Mouse (Mus musculus) myocyte (in vitro differentiated cells): Measurements from ENCODE around the gene Gcnt3.

ENCODE experiments used
- E2F4 ChIP-seq: IDR thresholded peaks from one replicate; pipeline ENCODE4 v1.6.1; 2011; ENCODE audit warnings: mild to moderate bottlenecking, control low read depth, moderate library complexity; ENCODE audit not compliant: insufficient read depth
- MAX ChIP-seq: IDR thresholded peaks from one replicate; pipeline ENCODE4 v1.6.1; 2011; ENCODE audit warnings: low read depth, mild to moderate bottlenecking, control low read depth
- POLR2A ChIP-seq: IDR thresholded peaks from one replicate; pipeline ENCODE4 v1.6.1; 2011; ENCODE audit warnings: low read depth, mild to moderate bottlenecking, control low read depth, moderate library complexity; ENCODE audit not compliant: insufficient read length
- POLR2AphosphoS2 ChIP-seq: IDR thresholded peaks from one replicate; pipeline ENCODE4 v1.6.1; 2011; ENCODE audit warnings: low read depth, control low read depth; ENCODE audit not compliant: insufficient read length
- SRF ChIP-seq: IDR thresholded peaks from one replicate; pipeline ENCODE4 v1.6.1; 2011; ENCODE audit warnings: low read depth; ENCODE audit not compliant: control insufficient read depth, insufficient read length
- TCF12 ChIP-seq: IDR thresholded peaks from one replicate; pipeline ENCODE4 v1.6.1; 2011; ENCODE audit warnings: mild to moderate bottlenecking, control low read depth; ENCODE audit not compliant: poor library complexity, insufficient read depth, severe bottlenecking
- TCF3 ChIP-seq: IDR thresholded peaks from one replicate; pipeline ENCODE4 v1.6.1; 2011; ENCODE audit warnings: low read depth, control low read depth; ENCODE audit not compliant: insufficient read length
- USF1 ChIP-seq: IDR thresholded peaks from one replicate; pipeline ENCODE4 v1.6.1; 2011; ENCODE audit warnings: low read depth, mild to moderate bottlenecking, control low read depth, moderate library complexity

GRCm38 (mm10) chr9:70048751-70049415 is 11.0 kb upstream of the Gcnt3 start:
- TF ChIP-seq TCF12 (no peak), SRF (no peak), POLR2AphosphoS2 (no peak), POLR2A (no peak), USF1 (no peak), E2F4 (no peak), MAX (no peak), TCF3 (no peak)
